Mouse (Mus musculus) myocyte (in vitro differentiated cells): Measurements from ENCODE around the gene D17H6S53E.

ENCODE experiments used
- MAX ChIP-seq: IDR thresholded peaks from one replicate; pipeline ENCODE4 v1.6.1; 2011; ENCODE audit warnings: low read depth, mild to moderate bottlenecking, control low read depth
- MYOD1 ChIP-seq, 3 experiments: IDR thresholded peaks; one replicate each; pipeline ENCODE4 v1.6.1; 2011; ENCODE audit warnings: control low read depth in 2 of 3, low read depth in 2 of 3, mild to moderate bottlenecking in 2 of 3, moderate library complexity in 1 of 3; ENCODE audit not compliant: insufficient read length in 2 of 3, control insufficient read depth in 1 of 3
- POLR2A ChIP-seq: IDR thresholded peaks from one replicate; pipeline ENCODE4 v1.6.1; 2011; ENCODE audit warnings: low read depth, mild to moderate bottlenecking, control low read depth, moderate library complexity; ENCODE audit not compliant: insufficient read length
- POLR2AphosphoS2 ChIP-seq: IDR thresholded peaks from one replicate; pipeline ENCODE4 v1.6.1; 2011; ENCODE audit warnings: low read depth, control low read depth; ENCODE audit not compliant: insufficient read length
- TCF12 ChIP-seq: IDR thresholded peaks from one replicate; pipeline ENCODE4 v1.6.1; 2011; ENCODE audit warnings: mild to moderate bottlenecking, control low read depth; ENCODE audit not compliant: poor library complexity, insufficient read depth, severe bottlenecking
- TCF3 ChIP-seq: IDR thresholded peaks from one replicate; pipeline ENCODE4 v1.6.1; 2011; ENCODE audit warnings: low read depth, control low read depth; ENCODE audit not compliant: insufficient read length
- USF1 ChIP-seq: IDR thresholded peaks from one replicate; pipeline ENCODE4 v1.6.1; 2011; ENCODE audit warnings: low read depth, mild to moderate bottlenecking, control low read depth, moderate library complexity

DNA sequence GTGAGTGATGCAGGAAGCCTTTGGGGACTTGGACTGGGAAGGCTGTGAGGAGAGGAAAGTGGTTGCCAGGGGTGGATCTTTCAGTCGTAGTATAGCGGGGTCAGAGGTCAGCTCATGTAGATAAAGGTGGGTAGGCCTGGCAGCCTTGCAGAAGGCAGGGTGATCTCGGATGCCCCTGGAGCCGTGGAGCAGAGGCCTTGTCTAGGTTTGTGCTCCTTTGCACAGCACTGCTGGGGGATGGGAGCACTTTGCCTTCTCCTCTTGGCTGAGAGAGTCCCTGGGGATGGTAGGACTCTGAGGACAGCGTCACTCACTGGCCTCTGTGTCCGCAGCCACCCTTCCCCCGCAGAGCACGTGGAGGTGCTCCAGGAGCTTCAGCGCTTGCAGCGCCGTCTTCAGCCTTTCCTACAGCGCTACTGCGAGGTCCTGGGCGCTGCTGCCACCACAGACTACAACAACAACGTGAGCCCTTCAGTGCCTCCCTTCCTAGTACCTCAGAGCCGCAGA lies 14.4 kb downstream of the D17H6S53E start:
- TF ChIP-seq USF1 (no peak), TCF3 (no peak), MAX (no peak), POLR2A (no peak), TCF12 (no peak), POLR2AphosphoS2 (no peak), MYOD1 (IDR thresholded peaks at IDR 0.05; ENCODE audit: control insufficient read depth in 1 of 3, insufficient read length in 2 of 3, low read depth in 2 of 3) (no peak)
